Comparison of ENCODE assay signal across 11 mouse cellular contexts in the genomic region with DNA sequence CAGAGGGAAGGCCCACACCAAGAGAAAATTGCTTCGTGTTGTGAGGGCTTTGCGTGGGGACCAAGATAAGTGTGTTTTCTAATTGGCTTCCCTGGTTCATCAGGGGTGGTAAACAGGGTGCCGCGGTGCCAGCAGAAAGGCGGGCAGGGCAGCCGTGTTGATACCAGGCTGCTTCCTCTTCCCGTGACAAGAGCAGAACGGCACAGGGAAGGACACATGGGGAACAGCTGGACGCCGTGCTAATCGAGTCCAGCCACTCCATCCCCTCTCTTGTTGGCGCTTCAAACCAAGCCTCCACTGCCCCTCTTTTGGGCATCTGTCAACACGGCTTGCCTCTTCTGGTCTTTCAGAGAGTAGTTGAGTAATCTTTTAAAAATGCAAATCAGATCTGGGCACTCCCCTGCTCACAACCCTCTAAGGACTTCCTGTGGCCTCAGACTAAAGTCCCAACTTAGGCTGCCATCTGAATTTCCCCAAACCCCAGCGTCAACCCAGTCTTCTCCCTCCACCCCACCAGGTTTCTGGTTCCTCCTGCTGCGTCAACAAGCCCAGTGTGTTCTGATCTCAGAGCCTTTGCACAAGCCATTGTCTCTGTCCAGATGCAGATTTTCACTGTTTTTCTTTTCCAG.
DNase-seq lines count a peak whose midpoint lies in the region; ATAC-seq and TF ChIP-seq lines count a peak whose summit lies in the region.
"Had no signal": no experiment of that assay in that cellular context is flagged by ENCODE, and none has a peak within 500 bp of the region (broad histone marks: within the 10 kb centered on the region; RNA-seq: fewer than 3 reads in every experiment).

No protein-coding gene starts in this region.

- no peak overlapping the region for H3K4me3 ChIP-seq in liver, embryonic 16.5 days (ENCODE audit: low read depth, low read length)
- H3K4me3 ChIP-seq in liver, embryonic 12.5 days = no peak overlapping the region
- peak overlapping the region; percentile 7; the same call in 1 of the 2 replicates for H3K4me3 ChIP-seq in E14TG2a.4 (replicated peaks; ENCODE audit: low read length)
- no peak overlapping the region for H3K4me3 ChIP-seq in myocyte
- H3K4me3 ChIP-seq: hindbrain, embryonic 12.5 days had no signal

- 33% methylated on average over 15 of the region's 15 CpGs for WGBS in liver, embryonic 16.5 days (ENCODE audit: insufficient replicate concordance)
- 43% methylated on average over 15 of the region's 15 CpGs for WGBS in liver, embryonic 12.5 days (ENCODE audit: insufficient replicate concordance)

- no peak for ATAC-seq in liver, embryonic 16.5 days (ENCODE audit: low read depth)
- no peak for ATAC-seq in liver, embryonic 12.5 days
- ATAC-seq in hematopoietic stem cell, adult 5-6 weeks (replicated peaks in 1 of 2; ENCODE audit: insufficient read depth in 1 of 2, low FRiP score in 2 of 2, low TSS enrichment in 1 of 2, low read depth in 1 of 2, poor library complexity in 2 of 2, severe bottlenecking in 2 of 2) = peak; percentile 57 to 71
- ATAC-seq: forebrain, embryonic 16.5 days had no signal

- no peak overlapping the region for H3K27ac ChIP-seq in liver, embryonic 16.5 days (ENCODE audit: low read length)
- H3K27ac ChIP-seq in liver, embryonic 12.5 days = no peak overlapping the region
- H3K27ac ChIP-seq: hindbrain, embryonic 12.5 days had no signal

- TF ChIP-seq CTCF in E14TG2a.4 (conservative IDR thresholded peaks at IDR 0.05; ENCODE audit: low read length) = no peak

- DNase-seq in layer of hippocampus, adult 9-10 months (ENCODE audit: low spot score) = no peak
- DNase-seq in testis, postnatal 14 days (ENCODE audit: low spot score) = no peak
- DNase-seq: layer of hippocampus, postnatal 36 days; lung, adult 2 months had no signal

- H3ac ChIP-seq in myocyte (ENCODE audit: control insufficient read depth, insufficient read length) = no peak overlapping the region

- H3K27me3 ChIP-seq in liver, embryonic 16.5 days (ENCODE audit: control insufficient read depth, insufficient read depth, low read depth, low read length) = no peaks in the 10 kb centered on the region
- H3K27me3 ChIP-seq in liver, embryonic 12.5 days (replicated peaks) = peaks cover 6% of the 10 kb centered on the region
- peaks cover 5% of the 10 kb centered on the region; the same call in 1 of the 2 replicates for H3K27me3 ChIP-seq in E14TG2a.4 (ENCODE audit: insufficient read depth, low read length)
- no peaks in the 10 kb centered on the region for H3K27me3 ChIP-seq in myocyte (ENCODE audit: control insufficient read depth, insufficient read depth, insufficient read length)
- H3K27me3 ChIP-seq: hindbrain, embryonic 12.5 days had no signal

- no peaks in the 10 kb centered on the region for H3K9me3 ChIP-seq in liver, embryonic 16.5 days (replicated peaks; ENCODE audit: control insufficient read depth, low read length)
- no peaks in the 10 kb centered on the region for H3K9me3 ChIP-seq in liver, embryonic 12.5 days (replicated peaks)
- H3K9me3 ChIP-seq in E14TG2a.4 (ENCODE audit: low read length) = no peaks in the 10 kb centered on the region
- H3K9me3 ChIP-seq: hindbrain, embryonic 12.5 days had no signal

- no peaks in the 10 kb centered on the region for H3K36me3 ChIP-seq in liver, embryonic 16.5 days (ENCODE audit: control insufficient read depth, insufficient read depth)
- H3K36me3 ChIP-seq in liver, embryonic 12.5 days = no peaks in the 10 kb centered on the region
- H3K36me3 ChIP-seq in E14TG2a.4 (ENCODE audit: insufficient read depth, low read length) (no peaks in the 10 kb centered on the region), myocyte (ENCODE audit: control insufficient read depth, insufficient read depth) (no peaks in the 10 kb centered on the region)
- H3K36me3 ChIP-seq: hindbrain, embryonic 12.5 days had no signal

- H3K4me2 ChIP-seq in liver, embryonic 16.5 days (ENCODE audit: low read depth, low read length) = 0 out of 2 replicates have a peak overlapping the region, but pooled peaks have one; percentile 11
- H3K4me2 ChIP-seq in liver, embryonic 12.5 days = no peak overlapping the region
- H3K4me2 ChIP-seq in myocyte (ENCODE audit: low read depth) = no peak overlapping the region
- H3K4me2 ChIP-seq: hindbrain, embryonic 12.5 days had no signal

- H3K79me2 ChIP-seq in myocyte (ENCODE audit: control insufficient read depth, insufficient read depth) = no peaks in the 10 kb centered on the region

- TF ChIP-seq POLR2A in myocyte (IDR thresholded peaks at IDR 0.05; ENCODE audit: insufficient read length, low read depth) = no peak

- no peaks in the 10 kb centered on the region for H3K4me1 ChIP-seq in liver, embryonic 16.5 days (ENCODE audit: control insufficient read depth, low read depth, low read length)
- no peaks in the 10 kb centered on the region for H3K4me1 ChIP-seq in liver, embryonic 12.5 days
- H3K4me1 ChIP-seq in E14TG2a.4 (replicated peaks; ENCODE audit: low read depth, low read length) = peaks cover 29% of the 10 kb centered on the region

- no peak overlapping the region for H3K9ac ChIP-seq in liver, embryonic 16.5 days (ENCODE audit: low read depth, low read length)
- no peak overlapping the region for H3K9ac ChIP-seq in liver, embryonic 12.5 days
- H3K9ac ChIP-seq: hindbrain, embryonic 12.5 days had no signal

TF ChIP-seq in myocyte, 11 proteins besides CTCF, POLR2A, EP300 and RAD21:
- TF ChIP-seq MYOD1 (IDR thresholded peaks at IDR 0.05; ENCODE audit: control insufficient read depth in 1 of 3, insufficient read length in 2 of 3, low read depth in 2 of 3) = peak in 2 of 3 experiments; percentile 10 to 48
- TF ChIP-seq MYOG (IDR thresholded peaks at IDR 0.05; ENCODE audit: control insufficient read depth in 1 of 3, insufficient read depth in 1 of 3, insufficient read length in 2 of 3, low read depth in 2 of 3) = peak in 1 of 3 experiments; percentile 14
- no peak for TF ChIP-seq USF1 (IDR thresholded peaks at IDR 0.05; ENCODE audit: low read depth)

Comparison
In these comparisons a context has a peak if more than half of its experiments do, and no peak if none do; other contexts are left out.
1. ATAC-seq: peak in hematopoietic stem cell, adult 5-6 weeks (2 of 2); none in liver, embryonic 16.5 days (single experiment) and liver, embryonic 12.5 days (single experiment).